Mouse (Mus musculus) adipocyte (in vitro differentiated cells): ENCODE results near the gene Ankrd34b.

Source experiments
- DNase-seq: peaks from one replicate; pipeline ENCODE4 v3.0.0-alpha.2; 2016; ENCODE audit warnings: low spot score

Gene Ankrd34b

GRCm38 (mm10) chr13:92425758-92426264 is at the start of gene Ankrd34b:
Ankrd34b (plus strand) TSS chr13:92425896.
- DNase-seq = no peak

- no peak for DNase-seq
Measured at GRCm38 (mm10) chr13:92387367-92387766, 38.3 kb upstream of the Ankrd34b start.

- no peak for DNase-seq
Measured at GRCm38 (mm10) chr13:92393047-92393661, 32.5 kb upstream of the Ankrd34b start.

DNA sequence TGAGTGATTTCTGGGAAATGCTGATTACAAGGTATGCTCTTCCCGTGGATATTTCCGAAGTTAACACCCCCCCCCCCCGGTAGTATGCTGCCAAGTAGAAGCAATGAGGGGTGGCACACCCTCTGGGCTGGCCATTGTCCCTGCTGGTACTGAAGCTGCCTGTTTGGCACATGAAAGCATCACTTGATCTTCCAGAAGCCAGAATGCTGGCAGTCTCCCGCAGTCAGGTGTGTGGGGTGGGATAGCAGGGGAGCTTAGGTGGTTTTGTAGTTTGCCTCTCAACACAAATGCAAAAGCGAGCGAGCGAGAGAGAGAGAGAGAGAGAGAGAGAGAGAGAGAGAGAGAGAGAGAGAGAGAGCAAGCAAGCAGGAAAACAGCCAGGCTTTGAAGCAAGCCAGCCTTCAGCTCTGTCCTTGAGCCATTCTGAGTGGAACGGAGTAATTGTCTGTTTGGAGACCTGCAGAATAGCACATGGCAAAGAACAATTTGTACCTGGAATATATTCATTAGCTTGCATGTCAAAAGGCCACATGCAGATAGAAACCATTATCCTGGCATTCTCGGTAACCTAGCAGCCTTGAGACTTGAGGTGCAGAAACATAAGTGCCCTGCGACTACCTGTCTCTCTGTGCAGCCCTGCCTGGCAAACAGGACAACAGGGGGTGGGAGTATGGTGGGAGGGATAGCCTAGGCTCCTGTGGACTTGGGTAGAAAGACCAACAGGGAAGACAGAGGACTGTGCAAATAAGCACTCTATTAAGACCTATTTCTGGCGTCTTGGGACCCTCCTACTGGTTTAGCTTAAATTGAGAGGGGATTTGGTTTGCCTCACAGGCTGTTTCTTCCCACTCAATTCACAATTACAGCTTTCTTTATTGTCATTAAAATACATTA is 27.0 kb upstream of the Ankrd34b start:
- DNase-seq = no peak

DNA sequence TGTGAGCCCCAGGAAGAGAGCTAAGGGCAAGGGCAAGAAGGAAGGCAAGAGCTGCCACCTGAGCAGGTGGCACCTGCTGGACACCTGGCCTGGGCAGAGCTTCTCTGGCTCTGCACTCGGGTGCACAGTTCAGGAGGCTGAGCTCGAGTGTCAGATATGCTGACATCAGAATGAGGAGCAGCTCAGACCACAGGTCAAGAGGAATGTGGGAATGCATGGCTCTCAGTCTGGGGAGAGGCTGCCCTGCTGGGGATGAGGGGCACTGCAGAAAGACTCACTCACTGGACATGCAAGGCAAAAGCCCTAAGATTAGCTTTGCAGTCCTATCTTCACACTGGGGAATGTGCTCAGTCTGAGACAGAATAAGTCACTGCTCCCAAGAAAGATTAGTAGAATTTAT is 23.6 kb upstream of the Ankrd34b start:
- no peak for DNase-seq

DNA sequence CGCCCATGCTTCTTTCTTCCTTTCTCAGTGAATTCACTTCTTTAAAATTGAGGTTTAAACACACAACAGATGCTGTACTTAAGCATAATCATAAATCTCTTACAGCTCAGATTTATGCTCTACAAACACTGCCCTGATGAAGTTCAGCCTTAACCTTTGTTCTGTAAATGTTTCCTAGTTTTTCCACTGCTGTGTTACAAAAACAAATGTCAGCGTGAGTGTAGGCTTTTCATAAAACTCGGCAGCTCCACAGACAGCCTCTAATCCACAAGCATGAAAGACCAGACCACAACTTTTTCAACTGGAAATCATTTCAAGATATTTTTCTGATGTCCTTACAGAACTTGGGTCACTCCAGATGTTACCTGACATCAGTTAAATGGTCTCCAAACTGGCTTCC is 22.2 kb upstream of the Ankrd34b start:
- no peak for DNase-seq

- no peak for DNase-seq
Measured at GRCm38 (mm10) chr13:92410486-92410885, 15.2 kb upstream of the Ankrd34b start.

DNA sequence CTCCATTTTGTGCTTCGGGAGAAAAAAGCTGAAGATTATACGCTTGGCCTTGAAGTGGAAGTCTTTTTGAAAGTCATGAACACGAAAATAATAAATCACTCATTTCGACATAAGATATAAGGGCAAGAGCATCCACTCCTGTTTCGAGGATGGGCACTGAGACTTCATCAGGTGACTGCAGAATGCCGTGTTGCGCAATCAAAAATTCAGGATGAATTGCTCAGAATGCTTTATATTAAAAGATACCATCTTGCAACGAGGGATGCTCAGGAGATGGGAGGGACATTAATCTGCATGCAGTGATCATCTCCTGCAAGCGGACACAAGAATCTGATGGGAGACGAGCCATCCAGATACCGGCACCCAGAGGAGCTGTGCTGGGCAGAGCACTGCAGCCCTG is 6.1 kb upstream of the Ankrd34b start:
- no peak for DNase-seq

GRCm38 (mm10) chr13:92423711-92424110 is 2.0 kb upstream of the Ankrd34b start:
- no peak for DNase-seq

- no peak for DNase-seq
Measured at GRCm38 (mm10) chr13:92426294-92427051, 777 bp downstream of the Ankrd34b start.

- DNase-seq = peak; percentile 48
Measured at GRCm38 (mm10) chr13:92427351-92427855, 1.7 kb downstream of the Ankrd34b start.

- no peak for DNase-seq
Measured at GRCm38 (mm10) chr13:92438656-92439055, 13.0 kb downstream of the Ankrd34b start.

DNA sequence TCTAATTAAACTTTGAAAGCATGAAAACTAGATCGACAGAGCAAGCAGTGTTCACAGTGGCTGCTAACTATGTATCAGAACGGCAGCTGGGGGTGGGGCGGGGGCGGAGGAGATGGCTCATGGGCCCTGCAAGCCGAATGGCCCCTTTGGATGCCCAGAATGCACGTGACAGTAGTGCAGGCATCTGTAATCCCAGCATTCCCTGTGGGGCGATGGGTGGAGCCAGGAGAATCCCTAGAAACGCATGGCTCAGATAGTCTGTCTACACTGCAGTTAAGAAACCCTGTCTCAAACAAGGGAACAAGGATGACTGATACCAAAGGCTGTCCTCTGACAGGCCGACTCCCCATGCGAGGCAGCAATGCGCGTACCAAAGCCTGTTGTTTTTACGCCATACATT is 14.6 kb downstream of the Ankrd34b start:
- no peak for DNase-seq

GRCm38 (mm10) chr13:92446872-92447271 is 21.2 kb downstream of the Ankrd34b start:
- DNase-seq = no peak

GRCm38 (mm10) chr13:92464698-92465097 is 39.0 kb downstream of the Ankrd34b start:
- DNase-seq = no peak

GRCm38 (mm10) chr13:92467891-92468290 is 42.2 kb downstream of the Ankrd34b start:
- no peak for DNase-seq

DNA sequence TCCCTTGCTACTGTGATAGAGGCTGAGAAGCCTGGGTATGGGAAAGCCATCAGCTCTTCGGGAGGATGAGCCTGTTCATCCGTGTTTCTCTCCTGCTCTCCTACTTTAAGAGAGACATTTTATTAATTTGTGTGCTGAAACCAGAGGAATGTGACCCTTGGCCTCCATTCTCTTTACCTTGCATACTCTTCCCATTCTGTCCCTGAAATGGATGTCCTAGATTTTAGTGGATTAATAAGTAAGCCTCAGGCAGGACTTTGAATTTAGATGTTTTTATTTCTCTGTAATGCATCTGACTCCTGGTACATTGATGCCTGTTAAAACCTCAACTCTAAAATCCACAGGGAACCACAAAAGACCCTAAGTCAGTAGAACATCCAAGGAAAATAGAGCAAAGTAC is 43.7 kb downstream of the Ankrd34b start:
- DNase-seq = no peak

DNA sequence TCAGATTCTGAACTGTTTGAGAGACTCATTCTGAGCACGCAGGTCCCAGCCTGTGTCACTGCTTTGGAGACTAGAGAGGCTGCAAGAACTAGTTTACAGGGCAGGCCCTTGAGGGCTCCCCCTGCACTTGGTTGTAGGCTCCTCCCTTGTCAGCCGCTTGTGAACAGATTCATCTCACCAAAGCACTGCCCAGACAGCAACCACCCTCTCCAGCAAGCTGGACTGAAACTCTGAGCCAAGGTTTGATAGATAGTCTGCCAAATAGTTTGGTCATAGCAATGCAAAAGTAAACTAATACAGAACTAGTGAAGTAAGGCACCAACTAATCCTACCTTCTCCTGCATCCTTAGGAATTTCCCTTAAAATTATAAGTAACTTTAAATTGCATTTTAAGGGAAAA is 44.5 kb downstream of the Ankrd34b start:
- peak; percentile 34 for DNase-seq

- DNase-seq = peak; percentile 66
Measured at GRCm38 (mm10) chr13:92483348-92483747, 57.7 kb downstream of the Ankrd34b start.

DNA sequence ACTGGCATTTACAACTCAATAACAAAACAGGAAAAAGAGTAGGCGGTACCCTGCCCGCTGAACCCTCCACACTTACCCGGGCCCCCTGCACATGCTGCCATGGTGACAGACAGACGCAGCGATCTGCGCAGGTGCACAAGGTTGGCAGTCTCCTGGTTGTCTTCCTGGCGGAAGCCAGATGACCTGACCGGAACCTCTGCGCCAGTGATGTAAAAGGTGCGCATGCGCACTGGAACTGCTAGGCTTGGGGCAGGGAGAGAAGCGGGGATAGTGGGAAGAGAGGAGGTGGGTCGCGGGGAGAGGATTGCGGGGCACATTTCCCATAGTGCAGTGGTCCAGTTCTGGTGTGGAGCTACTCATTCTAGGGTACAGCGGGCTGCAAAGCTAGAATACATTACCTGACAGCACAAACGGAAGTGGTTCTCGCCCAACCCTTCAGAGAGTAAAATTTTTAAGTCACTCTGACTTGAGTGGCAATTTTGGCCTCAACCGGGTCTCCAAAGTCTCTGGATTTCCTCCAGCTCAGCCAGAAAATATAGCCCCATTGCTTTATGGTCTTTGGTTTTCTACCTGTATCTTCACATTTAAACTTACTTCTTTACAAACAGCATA is 58.3 kb downstream of the Ankrd34b start, which contains the start of gene Fam151b:
Gene Fam151b (minus strand): TSS at position 164 of the 612 bp plus-strand sequence.
- DNase-seq = peak; percentile 74

GRCm38 (mm10) chr13:92490817-92491216 is 65.1 kb downstream of the Ankrd34b start:
- no peak for DNase-seq
